Mouse (Mus musculus) hindbrain, embryonic 10.5 days (tissue): ENCODE measurements around the gene Sfi1. TPM values are rescaled to one million over a fixed set of nuclear protein-coding genes. Genes with fewer than 3 reads are reported as not detected.
"Not testable (repeated sequence)": the region's sequence is repeated elsewhere in the genome, so short reads cannot be mapped to it uniquely, and the experiment has no call there.

Experiments
- DNase-seq: peaks from one replicate; pipeline ENCODE4 v3.0.0-alpha.2; 2017; ENCODE audit warnings: low spot score
- H3K27ac ChIP-seq: fragments of 300-500 bp; sonication (generic); 2 replicates; pipeline ENCODE4 v1.5.1; 2016; ENCODE audit warnings: mild to moderate bottlenecking, moderate library complexity
- H3K27me3 ChIP-seq: fragments of 300-500 bp; sonication (generic); 2 replicates; pipeline ENCODE4 v1.6.1; 2016; ENCODE audit warnings: mild to moderate bottlenecking; ENCODE audit not compliant: poor library complexity, insufficient read depth, severe bottlenecking
- H3K36me3 ChIP-seq: fragments of 300-500 bp; sonication (generic); 2 replicates; pipeline ENCODE4 v1.6.1; 2016; ENCODE audit warnings: mild to moderate bottlenecking, moderate library complexity
- H3K4me1 ChIP-seq: fragments of 300-500 bp; sonication (generic); replicated peaks from 2 replicates; pipeline ENCODE4 v1.6.1; 2016; ENCODE audit warnings: mild to moderate bottlenecking
- H3K4me3 ChIP-seq: fragments of 300-500 bp; sonication (generic); 2 replicates; pipeline ENCODE4 v1.5.1; 2016; ENCODE audit warnings: mild to moderate bottlenecking, moderate library complexity
- H3K9me3 ChIP-seq: fragments of 300-500 bp; sonication (generic); 2 replicates; pipeline ENCODE4 v1.6.1; 2016; ENCODE audit warnings: mild to moderate bottlenecking, moderate library complexity
- WGBS: fragments of 180-500 bp; shearing (Covaris S2); methylation state at CpG from one replicate; pipeline ENCODE4 v1.1.7; 2016; 5-methylcytosine and 5-hydroxymethylcytosine counted together
- polyA plus RNA-seq: library from polyadenylated mRNA; unstranded; fragments of >200 nt; fragmentation: Nextera tagmentation; extraction: Ambion mirVana; gene quantifications from 2 replicates; pipeline ENCODE4 v1.2.1, GENCODE M21; 2016

The Sfi1 gene
- polyA plus RNA-seq, 1 experiment from 2014 or later = 12.7 TPM

GRCm38 (mm10) chr11:3201326-3202230 lies 8.3 kb upstream of the Sfi1 start:
- H3K4me1 ChIP-seq = peaks cover 9% of the 10 kb centered on the region
- peak overlapping the region; percentile 86 for H3K27ac ChIP-seq
- H3K27me3 ChIP-seq = no peaks in the 10 kb centered on the region
- peak overlapping the region; percentile 51 for H3K4me3 ChIP-seq
- WGBS = 9% methylated on average over 16 of the region's 16 CpGs
- peaks cover 24% of the 10 kb centered on the region for H3K36me3 ChIP-seq
- no peaks in the 10 kb centered on the region for H3K9me3 ChIP-seq
- DNase-seq = no peak

DNA sequence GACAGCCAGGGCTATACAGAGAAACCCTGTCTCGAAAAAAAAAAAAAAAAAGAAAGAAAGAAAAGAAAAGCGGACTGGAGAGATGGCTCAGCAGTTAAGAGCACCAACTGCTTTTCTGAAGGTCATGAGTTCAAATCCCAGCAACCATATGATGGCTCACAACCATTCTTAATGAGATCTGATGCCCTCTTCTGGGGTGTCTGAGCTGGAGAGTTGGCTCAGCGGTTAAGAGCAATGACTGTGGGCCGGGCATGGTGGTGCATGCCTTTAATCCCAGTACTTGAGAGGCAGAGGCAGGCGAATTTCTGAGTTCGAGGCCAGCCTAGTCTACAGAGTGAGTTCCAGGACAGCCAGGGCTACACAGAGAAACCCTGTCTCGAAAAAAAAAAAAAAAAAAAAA lies 7.4 kb upstream of the Sfi1 start:
- peaks cover 15% of the 10 kb centered on the region for H3K36me3 ChIP-seq
- not testable (repeated sequence) for H3K27me3 ChIP-seq, H3K27ac ChIP-seq, DNase-seq, H3K4me3 ChIP-seq, H3K4me1 ChIP-seq, H3K9me3 ChIP-seq
- 93% methylated on average over 7 of the region's 7 CpGs for WGBS

DNA sequence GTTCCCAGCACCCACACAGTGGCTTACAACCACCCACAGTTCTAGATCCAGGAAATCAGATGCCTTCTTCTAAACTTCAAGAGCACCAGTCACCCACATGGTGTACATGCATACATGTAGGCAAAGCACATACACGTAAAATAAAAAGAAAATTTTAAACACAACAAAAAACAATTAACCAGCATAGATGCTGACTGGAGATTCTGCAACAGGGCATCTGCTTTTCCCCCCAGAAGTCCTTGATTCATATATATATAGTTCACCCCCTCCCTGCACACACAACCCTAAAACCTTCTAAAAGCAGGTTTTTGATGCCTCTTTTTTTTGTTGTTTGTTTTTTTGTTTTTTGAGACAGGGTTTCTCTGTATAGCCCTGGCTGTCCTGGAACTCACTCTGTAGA lies 10.6 kb downstream of the Sfi1 start:
- 86% methylated on average over 1 of the region's 1 CpGs for WGBS
- not testable (repeated sequence) for H3K27ac ChIP-seq, H3K4me1 ChIP-seq, H3K4me3 ChIP-seq, H3K36me3 ChIP-seq, H3K27me3 ChIP-seq, DNase-seq
- H3K9me3 ChIP-seq = peaks cover 15% of the 10 kb centered on the region

- H3K9me3 ChIP-seq = peaks cover 17% of the 10 kb centered on the region
- 33% methylated on average over 1 of the region's 1 CpGs for WGBS
- not testable (repeated sequence) for H3K4me1 ChIP-seq, H3K4me3 ChIP-seq, DNase-seq, H3K27me3 ChIP-seq, H3K36me3 ChIP-seq, H3K27ac ChIP-seq
Measured at GRCm38 (mm10) chr11:3181971-3182370, 11.3 kb downstream of the Sfi1 start.

DNA sequence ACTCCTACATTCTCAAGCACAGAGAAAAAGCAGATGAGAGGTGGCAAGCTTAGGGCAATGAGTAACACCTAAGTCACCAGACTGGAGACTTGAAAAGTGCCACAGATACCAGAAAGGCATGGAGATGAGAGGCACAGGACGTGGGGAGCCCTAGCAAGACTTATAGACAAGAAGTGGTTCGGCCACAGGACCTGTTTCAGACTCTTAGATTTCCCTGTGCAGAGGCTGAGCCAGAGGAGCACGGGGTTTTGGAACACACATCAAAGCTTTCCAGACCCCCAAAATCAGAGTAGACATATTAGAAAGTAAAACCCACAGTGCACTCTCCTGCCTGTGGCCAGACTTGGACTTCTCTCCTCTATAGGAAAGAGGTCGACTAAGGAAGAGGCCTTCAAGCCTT lies 12.0 kb downstream of the Sfi1 start:
- H3K27ac ChIP-seq, DNase-seq, H3K4me3 ChIP-seq, H3K36me3 ChIP-seq, H3K4me1 ChIP-seq, H3K27me3 ChIP-seq: not testable (repeated sequence)
- WGBS = 61% methylated on average over 4 of the region's 4 CpGs
- peaks cover 17% of the 10 kb centered on the region for H3K9me3 ChIP-seq

- not testable (repeated sequence) for H3K4me3 ChIP-seq, DNase-seq, H3K36me3 ChIP-seq, H3K27ac ChIP-seq, H3K4me1 ChIP-seq, H3K27me3 ChIP-seq
- H3K9me3 ChIP-seq = peaks cover 17% of the 10 kb centered on the region
- WGBS = 77% methylated on average over 6 of the region's 6 CpGs
Measured at GRCm38 (mm10) chr11:3180510-3181160, 12.6 kb downstream of the Sfi1 start.

- H3K4me1 ChIP-seq, H3K27ac ChIP-seq, H3K27me3 ChIP-seq, DNase-seq, H3K4me3 ChIP-seq, H3K36me3 ChIP-seq: not testable (repeated sequence)
- WGBS = 89% methylated on average over 7 of the region's 7 CpGs
- peaks cover 17% of the 10 kb centered on the region for H3K9me3 ChIP-seq
Measured at GRCm38 (mm10) chr11:3179726-3180092, 13.6 kb downstream of the Sfi1 start.

- not testable (repeated sequence) for H3K27ac ChIP-seq, H3K4me1 ChIP-seq, H3K27me3 ChIP-seq, H3K4me3 ChIP-seq, DNase-seq, H3K36me3 ChIP-seq
- H3K9me3 ChIP-seq = peaks cover 17% of the 10 kb centered on the region
- WGBS = 91% methylated on average over 6 of the region's 6 CpGs
Measured at GRCm38 (mm10) chr11:3178968-3179725, 14.1 kb downstream of the Sfi1 start.

DNA sequence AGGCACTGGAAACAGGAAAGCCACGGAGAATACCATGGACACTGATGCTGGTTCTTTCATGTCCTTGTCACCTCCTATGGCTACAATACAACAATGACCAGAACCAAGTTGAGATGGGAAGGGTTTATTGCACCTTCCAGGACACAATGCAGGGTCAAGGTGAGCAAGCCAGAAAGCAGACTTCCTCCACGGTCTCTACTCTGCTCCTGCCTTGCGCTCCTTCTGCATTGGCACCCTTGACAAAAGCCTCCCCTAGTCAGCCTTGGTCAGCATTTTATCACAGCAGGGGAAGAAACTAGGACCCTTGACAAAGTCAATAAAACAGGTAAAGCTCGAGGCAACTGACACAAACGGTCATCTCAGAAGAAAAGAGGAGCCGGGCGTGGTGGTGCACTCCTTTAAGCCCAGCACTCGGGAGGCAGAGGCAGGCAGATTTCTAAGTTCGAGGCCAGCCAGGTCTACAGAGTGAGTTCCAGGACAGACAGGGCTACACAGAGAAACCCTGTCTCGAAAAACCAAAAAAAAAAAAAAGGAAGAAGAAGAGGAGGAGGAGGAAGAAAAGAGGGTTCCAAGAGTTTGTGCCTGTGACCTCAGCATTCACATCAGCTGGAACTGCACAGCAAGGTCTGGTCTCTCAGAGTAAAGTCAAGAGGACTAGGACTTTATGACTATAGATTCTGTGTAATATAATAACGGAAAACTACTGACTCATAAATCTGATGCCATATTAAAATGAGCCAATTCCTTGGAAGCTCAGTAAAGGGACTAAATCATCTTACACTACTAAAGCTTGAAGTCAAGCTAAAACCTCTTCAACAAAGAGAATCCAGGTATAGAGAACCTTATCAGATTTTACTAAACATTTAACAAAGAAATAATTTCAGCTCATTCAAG lies 19.6 kb downstream of the Sfi1 start:
- H3K27ac ChIP-seq, H3K4me1 ChIP-seq, H3K27me3 ChIP-seq, H3K4me3 ChIP-seq, H3K36me3 ChIP-seq: not testable (repeated sequence)
- 88% methylated on average over 11 of the region's 11 CpGs for WGBS
- peak; percentile 19 for DNase-seq
- peaks cover 19% of the 10 kb centered on the region for H3K9me3 ChIP-seq

GRCm38 (mm10) chr11:3172526-3172925 lies 20.7 kb downstream of the Sfi1 start:
- not testable (repeated sequence) for H3K4me1 ChIP-seq, DNase-seq
- 64% methylated on average over 6 of the region's 6 CpGs for WGBS

DNA sequence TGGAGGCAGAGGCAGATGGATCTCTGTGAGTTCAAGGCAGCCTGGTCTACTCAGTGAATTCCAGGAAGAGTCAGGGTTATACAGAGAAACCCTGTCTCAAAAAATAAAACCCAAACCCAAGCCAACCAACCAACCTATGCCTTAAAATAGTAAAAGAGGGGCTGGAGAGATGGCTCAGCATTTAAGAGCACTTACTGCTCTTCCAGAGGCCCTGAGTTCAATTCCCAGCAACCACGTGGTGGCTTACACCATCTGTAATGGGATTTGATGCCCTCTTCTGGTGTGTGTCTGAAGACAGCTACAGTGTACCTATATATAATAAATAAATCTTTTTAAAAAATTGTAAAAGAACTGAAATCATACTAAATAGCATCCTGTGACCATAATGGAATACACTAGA lies 21.3 kb downstream of the Sfi1 start:
- 61% methylated on average over 1 of the region's 1 CpGs for WGBS
- not testable (repeated sequence) for H3K36me3 ChIP-seq, H3K27me3 ChIP-seq, H3K27ac ChIP-seq, DNase-seq, H3K4me3 ChIP-seq, H3K4me1 ChIP-seq
- H3K9me3 ChIP-seq = peaks cover 27% of the 10 kb centered on the region

More at GRCm38 (mm10) chr11:3172526-3172925, 20.7 kb downstream of the Sfi1 start:
- not testable (repeated sequence) for H3K4me3 ChIP-seq, H3K36me3 ChIP-seq, H3K27ac ChIP-seq, H3K27me3 ChIP-seq
- peaks cover 24% of the 10 kb centered on the region for H3K9me3 ChIP-seq

DNA sequence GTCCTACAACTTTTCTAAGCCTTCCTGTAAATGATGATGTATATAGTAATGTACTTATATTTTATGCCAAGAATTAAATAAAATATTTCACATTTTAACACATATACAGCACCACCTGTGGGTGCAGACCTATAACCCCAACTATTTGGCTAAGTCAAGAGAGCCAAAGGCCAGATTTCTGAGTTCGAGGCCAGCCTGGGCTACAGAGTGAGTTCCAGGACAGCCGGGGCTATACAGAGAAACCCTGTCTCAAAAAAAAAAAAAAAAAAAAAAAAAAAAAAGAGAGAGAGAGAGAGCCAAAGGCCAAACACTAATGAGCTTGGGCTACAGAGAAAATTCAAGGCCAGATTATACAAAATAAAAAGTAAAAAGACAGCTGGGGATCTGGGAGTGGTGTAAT lies 24.2 kb downstream of the Sfi1 start:
- whole genome bisulfite sequencing = 88% methylated on average over 2 of the region's 2 CpGs
- H3K27ac ChIP-seq, H3K27me3 ChIP-seq, H3K4me3 ChIP-seq, H3K4me1 ChIP-seq, H3K36me3 ChIP-seq, DNase-seq: not testable (repeated sequence)
- H3K9me3 ChIP-seq = peaks cover 32% of the 10 kb centered on the region
